Mouse (Mus musculus) olfactory bulb, adult 2 months (tissue): ENCODE data around the gene Cadm1.

ENCODE experiments used
- CTCF ChIP-seq: fragments of 200-500 bp; IDR thresholded peaks from 2 replicates; pipeline ENCODE4 v1.5.1; 2012; ENCODE audit warnings: low read depth, mild to moderate bottlenecking, low read length, moderate library complexity; ENCODE audit not compliant: insufficient read depth
- POLR2A ChIP-seq: fragments of 200-500 bp; IDR thresholded peaks from 2 replicates; pipeline ENCODE4 v1.6.1; 2012; ENCODE audit warnings: mild to moderate bottlenecking, low read depth, low read length, moderate library complexity; ENCODE audit not compliant: insufficient read depth

- TF ChIP-seq CTCF (no peak), POLR2A (no peak)
Observed at GRCm38 (mm10) chr9:47857235-47857634, 327.3 kb downstream of the Cadm1 start.
